Mouse (Mus musculus): ENCODE data around the gene Pkd1.

GRCm38 (mm10) chr17:24524734-24525133, 24.9 kb upstream of the Pkd1 start:
- no peak for TF ChIP-seq CTCF (IDR thresholded peaks at IDR 0.05; ENCODE audit: low read depth, low read length)
- no peak for TF ChIP-seq POLR2AphosphoS5 (IDR thresholded peaks at IDR 0.05; ENCODE audit: insufficient replicate concordance, low read depth, low read length)

Measured in G1E (cell line).